Mouse (Mus musculus): ENCODE measurements around the gene Pwp2. TPM values are rescaled to one million over a fixed set of nuclear protein-coding genes. Genes with fewer than 3 reads are reported as not detected.
A peak's percentile ranks its signal among the peaks of the same experiment; 100 is the strongest.

The Pwp2 gene
- polyA plus RNA-seq, 1 experiment from 2014 or later = 17.0 TPM

DNA sequence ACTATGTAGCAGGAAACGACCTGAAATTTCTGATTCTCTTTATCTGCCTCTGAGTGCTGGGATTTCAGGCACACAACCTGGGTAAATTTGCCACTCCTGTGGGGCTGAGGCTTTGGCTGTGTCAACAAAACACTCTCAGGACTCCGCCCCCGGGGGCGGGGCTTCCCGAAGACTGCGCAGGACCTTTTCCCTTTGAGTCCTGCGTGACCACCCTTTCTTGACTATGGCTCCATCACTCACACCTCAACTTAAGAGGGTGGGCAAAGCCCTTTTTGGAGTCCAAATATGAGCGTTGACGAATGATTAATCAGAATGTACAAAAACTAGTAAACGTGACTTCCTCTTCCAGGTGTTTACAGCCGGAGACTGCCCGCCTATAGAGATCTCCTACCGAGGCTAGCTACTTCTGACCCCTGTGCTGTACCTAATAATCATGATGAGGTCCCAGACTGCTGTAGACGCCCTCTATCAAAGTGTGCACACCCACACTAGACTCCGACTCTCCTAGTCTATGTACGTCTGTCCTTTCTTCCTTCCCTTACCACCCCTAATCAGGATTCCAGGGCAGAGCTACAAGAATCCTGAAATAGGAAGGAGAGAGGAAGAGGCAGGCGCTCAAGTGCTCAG, 25.6 kb downstream of the Pwp2 start:
- peak overlapping the region; percentile 22 for H3K4me3 ChIP-seq (ENCODE audit: low read length)
- peak; percentile 20 for ATAC-seq (ENCODE audit: low read depth)
- no peaks in the 10 kb centered on the region for H3K27me3 ChIP-seq (ENCODE audit: control insufficient read depth, insufficient read depth, low read depth, low read length)
- H3K9ac ChIP-seq (ENCODE audit: low read length) = peak overlapping the region; percentile 2; the same call in 1 of the 2 replicates
- H3K4me1 ChIP-seq (replicated peaks; ENCODE audit: control insufficient read depth, insufficient read depth, low read length) = peaks cover 9% of the 10 kb centered on the region
- peaks cover 18% of the 10 kb centered on the region for H3K36me3 ChIP-seq (ENCODE audit: control insufficient read depth, insufficient read depth, low read length)
- peak overlapping the region; percentile 41 for H3K4me2 ChIP-seq (ENCODE audit: low read depth, low read length)
- 12% methylated on average over 17 of the region's 17 CpGs for WGBS
- H3K27ac ChIP-seq (ENCODE audit: low read length) = peak overlapping the region; percentile 43; the same call in 1 of the 2 replicates
- no peaks in the 10 kb centered on the region for H3K9me3 ChIP-seq (ENCODE audit: control insufficient read depth, low read length)

DNA sequence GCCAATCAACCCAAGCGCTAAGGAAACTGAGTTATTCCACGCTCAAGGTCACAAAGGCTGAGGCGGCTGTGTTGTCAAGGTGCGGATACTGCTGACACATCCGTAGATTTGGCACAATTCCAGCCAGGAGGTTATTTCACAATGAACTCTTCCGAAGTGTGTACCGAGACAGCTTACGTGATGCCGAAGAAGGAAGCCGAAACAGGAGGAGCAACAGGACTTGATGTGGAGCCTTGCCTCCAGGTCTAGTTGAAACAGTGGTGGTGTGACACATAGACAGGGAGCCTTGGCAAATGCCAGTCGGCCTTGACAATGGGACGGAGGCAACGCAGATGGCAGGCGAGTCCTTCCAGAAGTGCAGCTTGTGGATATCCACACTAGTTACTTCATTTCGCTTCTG, 26.9 kb downstream of the Pwp2 start:
- H3K4me2 ChIP-seq (ENCODE audit: low read depth, low read length) = no peak overlapping the region
- no peaks in the 10 kb centered on the region for H3K27me3 ChIP-seq (ENCODE audit: control insufficient read depth, insufficient read depth, low read depth, low read length)
- H3K9ac ChIP-seq (ENCODE audit: low read length) = no peak overlapping the region
- WGBS = 64% methylated on average over 15 of the region's 15 CpGs
- H3K36me3 ChIP-seq (ENCODE audit: control insufficient read depth, insufficient read depth, low read length) = peaks cover 12% of the 10 kb centered on the region
- no peaks in the 10 kb centered on the region for H3K9me3 ChIP-seq (ENCODE audit: control insufficient read depth, low read length)
- peaks cover 9% of the 10 kb centered on the region for H3K4me1 ChIP-seq (replicated peaks; ENCODE audit: control insufficient read depth, insufficient read depth, low read length)
- H3K4me3 ChIP-seq (ENCODE audit: low read length) = no peak overlapping the region
- no peak overlapping the region for H3K27ac ChIP-seq (ENCODE audit: low read length)
- no peak for ATAC-seq (ENCODE audit: low read depth)

DNA sequence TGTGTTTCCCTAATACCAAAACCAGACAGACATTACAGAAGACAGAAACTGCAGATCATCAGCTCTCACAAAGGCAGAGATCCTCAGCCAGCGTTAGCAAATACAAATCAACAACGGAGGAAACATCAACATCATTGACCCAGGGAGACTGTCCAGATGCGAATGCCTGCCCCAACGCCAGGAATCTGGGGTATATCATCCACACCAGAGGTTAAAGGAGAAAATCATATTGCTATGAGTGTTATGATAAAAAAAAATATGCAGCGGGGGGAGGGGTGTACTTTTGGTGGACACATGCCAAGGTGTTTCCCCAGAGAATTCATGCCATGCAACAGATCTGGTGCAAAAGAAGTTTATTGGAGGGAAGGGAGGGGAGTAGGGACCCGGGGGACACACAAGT, 28.0 kb downstream of the Pwp2 start:
- Histone ChIP-seq H3K4me1 (replicated peaks; ENCODE audit: control insufficient read depth, insufficient read depth, low read length) (peaks cover 9% of the 10 kb centered on the region), H3K4me3 (ENCODE audit: low read length) (no peak overlapping the region), H3K4me2 (ENCODE audit: low read depth, low read length) (no peak overlapping the region), H3K27me3 (ENCODE audit: control insufficient read depth, insufficient read depth, low read depth, low read length) (no peaks in the 10 kb centered on the region), H3K9ac (ENCODE audit: low read length) (no peak overlapping the region), H3K27ac (ENCODE audit: low read length) (no peak overlapping the region), H3K9me3 (ENCODE audit: control insufficient read depth, low read length) (no peaks in the 10 kb centered on the region), H3K36me3 (ENCODE audit: control insufficient read depth, insufficient read depth, low read length) (peaks cover under 1% of the 10 kb centered on the region; the same call in 1 of the 2 replicates)
- 37% methylated on average over 6 of the region's 6 CpGs for WGBS
- ATAC-seq (ENCODE audit: low read depth) = peak; percentile 30; the same call in 1 of the 2 replicates

DNA sequence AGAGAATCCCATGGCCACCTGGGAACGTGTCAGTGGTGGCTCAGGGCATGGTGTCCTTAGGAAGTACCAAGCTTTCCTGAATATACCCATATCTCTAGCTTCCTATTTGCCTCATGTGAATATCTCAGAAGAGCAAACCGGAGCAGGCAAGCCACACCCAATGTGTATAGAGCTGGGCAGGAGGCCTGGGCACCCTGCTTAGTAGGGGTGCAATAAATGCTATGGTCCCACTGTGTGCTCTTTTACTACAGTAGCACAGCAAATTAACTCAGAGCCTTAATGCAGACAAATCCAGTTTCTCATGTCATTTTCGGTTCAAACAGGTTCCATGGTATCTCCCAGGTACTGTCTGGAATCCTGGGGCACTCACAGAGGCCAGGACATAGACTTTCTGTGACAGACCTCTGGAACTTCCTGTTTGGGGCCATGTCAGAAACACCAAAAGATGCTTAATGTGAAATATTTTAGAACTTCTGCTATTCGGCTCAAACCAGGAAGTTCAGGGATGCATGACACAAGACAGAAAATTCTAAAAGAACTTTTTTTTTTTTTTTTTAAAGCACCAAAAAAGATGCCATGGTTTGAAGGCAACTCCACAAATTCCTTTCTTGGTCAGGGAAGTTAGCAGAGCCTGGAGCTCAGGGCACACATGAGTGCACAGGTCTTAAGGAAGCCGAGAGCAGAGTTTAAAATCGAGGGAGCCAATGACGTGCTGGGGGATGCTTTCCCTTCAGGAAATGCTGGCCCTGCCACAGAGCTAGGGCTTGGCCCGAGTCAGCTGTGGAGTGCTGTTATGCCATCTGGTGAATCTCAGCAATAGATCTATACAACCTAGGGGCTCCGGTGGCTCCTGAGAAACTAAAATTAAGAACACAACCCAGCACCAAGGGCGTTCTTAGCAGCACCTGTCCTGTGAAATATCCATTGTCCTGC, 35.8 kb downstream of the Pwp2 start:
- Histone ChIP-seq H3K4me3 (ENCODE audit: low read length) (no peak overlapping the region), H3K36me3 (ENCODE audit: control insufficient read depth, insufficient read depth, low read length) (no peaks in the 10 kb centered on the region), H3K9ac (ENCODE audit: low read length) (no peak overlapping the region), H3K4me1 (replicated peaks; ENCODE audit: control insufficient read depth, insufficient read depth, low read length) (no peaks in the 10 kb centered on the region), H3K4me2 (ENCODE audit: low read depth, low read length) (no peak overlapping the region), H3K27ac (ENCODE audit: low read length) (no peak overlapping the region), H3K9me3 (ENCODE audit: control insufficient read depth, low read length) (no peaks in the 10 kb centered on the region), H3K27me3 (ENCODE audit: control insufficient read depth, insufficient read depth, low read depth, low read length) (no peaks in the 10 kb centered on the region; the same call in 1 of the 2 replicates)
- WGBS = 57% methylated on average over 10 of the region's 10 CpGs
- ATAC-seq (ENCODE audit: low read depth) = no peak

DNA sequence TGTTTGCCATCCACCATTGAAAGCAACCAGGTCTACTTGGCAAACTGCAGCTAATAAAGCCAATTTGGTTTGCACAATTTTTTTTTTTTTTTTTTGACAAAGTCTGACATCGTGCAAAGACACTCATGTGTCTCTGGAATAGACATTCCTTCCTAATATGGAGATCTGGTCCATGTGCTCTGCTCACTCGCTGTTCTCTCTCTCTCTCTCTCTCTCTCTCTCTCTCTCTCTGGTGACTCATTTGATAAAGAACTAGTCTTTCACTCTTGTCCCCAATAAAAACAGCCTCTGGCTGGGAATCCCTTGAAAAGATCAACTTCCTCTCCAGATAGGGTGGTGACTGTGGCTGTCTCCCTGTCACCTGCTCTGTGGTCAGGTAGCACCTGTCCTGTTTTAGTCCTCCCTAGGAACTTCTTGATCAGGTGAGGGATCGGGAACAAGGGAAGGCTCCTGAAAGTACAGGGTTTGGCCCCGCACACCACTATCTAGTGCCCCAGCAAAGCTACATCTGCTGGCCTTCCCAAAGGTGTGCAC, 37.0 kb downstream of the Pwp2 start:
- Histone ChIP-seq H3K27me3 (ENCODE audit: control insufficient read depth, insufficient read depth, low read depth, low read length) (no peaks in the 10 kb centered on the region; the same call in 1 of the 2 replicates), H3K9me3 (ENCODE audit: control insufficient read depth, low read length) (no peaks in the 10 kb centered on the region), H3K27ac (ENCODE audit: low read length) (no peak overlapping the region), H3K4me2 (ENCODE audit: low read depth, low read length) (no peak overlapping the region), H3K36me3 (ENCODE audit: control insufficient read depth, insufficient read depth, low read length) (no peaks in the 10 kb centered on the region), H3K9ac (ENCODE audit: low read length) (no peak overlapping the region), H3K4me3 (ENCODE audit: low read length) (no peak overlapping the region), H3K4me1 (replicated peaks; ENCODE audit: control insufficient read depth, insufficient read depth, low read length) (no peaks in the 10 kb centered on the region)
- no peak for ATAC-seq (ENCODE audit: low read depth)
- 52% methylated on average over 4 of the region's 4 CpGs for WGBS

DNA sequence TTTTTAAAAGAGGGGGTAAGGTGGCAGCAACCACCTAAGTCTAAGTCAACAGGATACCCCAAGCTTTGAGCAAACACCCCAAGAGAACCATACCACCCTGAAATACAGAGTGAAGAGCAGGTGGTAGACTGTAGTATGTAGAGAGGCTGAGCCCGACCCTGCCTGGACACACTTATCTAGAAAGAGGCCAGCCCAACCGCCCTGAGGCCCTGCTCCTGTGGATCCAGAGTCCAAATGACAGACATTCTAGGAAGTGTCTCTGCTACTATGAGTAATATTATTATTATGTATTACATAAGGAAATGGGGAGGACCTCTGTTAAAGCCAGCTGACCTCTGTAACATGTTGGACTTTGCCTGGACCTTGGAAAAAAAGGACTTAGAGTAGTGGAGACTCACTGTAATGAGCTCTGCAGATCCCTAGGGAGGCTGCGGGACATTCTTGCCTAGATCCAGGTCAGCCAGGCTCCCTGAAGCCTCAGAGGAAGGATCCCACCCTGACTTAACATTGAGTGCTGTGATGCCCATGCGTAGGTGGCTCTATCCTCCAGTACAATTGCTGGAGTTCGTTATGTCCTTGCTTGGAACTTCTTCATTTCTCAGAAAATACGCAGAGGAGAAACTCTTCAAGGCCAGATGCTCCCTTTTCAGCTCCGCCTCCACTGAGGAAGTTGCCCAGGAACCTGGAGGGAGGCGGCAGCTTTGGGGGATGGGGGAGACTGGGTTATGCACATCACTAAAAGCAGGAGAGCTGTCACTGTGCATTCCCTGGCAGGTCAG, 41.0 kb downstream of the Pwp2 start:
- no peak for ATAC-seq (ENCODE audit: low read depth)
- Histone ChIP-seq H3K4me1 (replicated peaks; ENCODE audit: control insufficient read depth, insufficient read depth, low read length) (peaks cover 12% of the 10 kb centered on the region), H3K9me3 (ENCODE audit: control insufficient read depth, low read length) (no peaks in the 10 kb centered on the region), H3K27ac (ENCODE audit: low read length) (no peak overlapping the region), H3K4me2 (ENCODE audit: low read depth, low read length) (no peak overlapping the region), H3K9ac (ENCODE audit: low read length) (no peak overlapping the region), H3K27me3 (ENCODE audit: control insufficient read depth, insufficient read depth, low read depth, low read length) (no peaks in the 10 kb centered on the region; the same call in 1 of the 2 replicates), H3K36me3 (ENCODE audit: control insufficient read depth, insufficient read depth, low read length) (no peaks in the 10 kb centered on the region), H3K4me3 (ENCODE audit: low read length) (no peak overlapping the region)
- 44% methylated on average over 8 of the region's 8 CpGs for WGBS

DNA sequence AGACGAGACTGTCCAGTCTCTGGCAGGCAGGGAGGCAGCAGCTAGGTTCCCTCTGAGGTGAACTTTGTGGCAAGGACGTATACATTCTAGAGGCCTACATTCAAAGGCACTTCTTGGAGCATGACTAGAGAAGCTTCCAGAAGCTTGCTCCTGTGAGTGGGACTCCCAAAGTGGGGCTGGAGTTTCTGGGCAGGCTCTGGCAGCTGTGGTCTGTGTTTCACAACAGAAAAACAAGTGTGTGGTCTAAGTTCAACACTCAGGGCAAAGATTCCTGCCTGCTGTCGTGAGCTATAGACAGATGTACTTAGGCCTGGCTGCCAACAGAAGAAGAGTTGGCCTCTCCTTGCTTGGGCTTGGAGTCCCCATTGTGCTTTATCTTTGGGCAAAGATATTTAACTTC, 44.1 kb downstream of the Pwp2 start:
- H3K9ac ChIP-seq (ENCODE audit: low read length) = no peak overlapping the region
- no peak for ATAC-seq (ENCODE audit: low read depth)
- 65% methylated on average over 3 of the region's 3 CpGs for WGBS
- no peak overlapping the region for H3K27ac ChIP-seq (ENCODE audit: low read length)
- H3K36me3 ChIP-seq (ENCODE audit: control insufficient read depth, insufficient read depth, low read length) = no peaks in the 10 kb centered on the region
- no peaks in the 10 kb centered on the region for H3K27me3 ChIP-seq (ENCODE audit: control insufficient read depth, insufficient read depth, low read depth, low read length)
- H3K4me2 ChIP-seq (ENCODE audit: low read depth, low read length) = no peak overlapping the region
- H3K4me3 ChIP-seq (ENCODE audit: low read length) = no peak overlapping the region
- no peaks in the 10 kb centered on the region for H3K9me3 ChIP-seq (ENCODE audit: control insufficient read depth, low read length)
- H3K4me1 ChIP-seq (replicated peaks; ENCODE audit: control insufficient read depth, insufficient read depth, low read length) = peaks cover 20% of the 10 kb centered on the region

DNA sequence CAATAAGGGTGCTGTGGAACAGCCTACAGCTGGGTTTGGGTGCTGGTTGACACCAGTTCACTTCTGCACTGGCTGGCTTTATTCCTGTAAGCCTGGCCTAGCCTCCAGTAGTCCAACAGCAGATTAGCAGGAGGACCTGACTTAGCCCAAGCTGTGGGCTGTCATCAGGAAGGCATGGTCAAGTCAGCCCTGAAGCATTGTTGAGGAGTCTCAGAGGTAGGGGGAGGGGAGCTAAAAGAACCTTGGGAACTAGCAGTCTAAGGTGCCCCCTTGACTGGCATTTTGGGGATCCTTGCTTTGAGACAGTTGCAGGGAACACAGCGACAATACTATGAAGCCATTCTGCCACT, 44.7 kb downstream of the Pwp2 start:
- H3K36me3 ChIP-seq (ENCODE audit: control insufficient read depth, insufficient read depth, low read length) = no peaks in the 10 kb centered on the region
- WGBS = 93% methylated on average over 1 of the region's 1 CpGs
- H3K9ac ChIP-seq (ENCODE audit: low read length) = no peak overlapping the region
- H3K4me1 ChIP-seq (replicated peaks; ENCODE audit: control insufficient read depth, insufficient read depth, low read length) = peaks cover 23% of the 10 kb centered on the region
- no peak overlapping the region for H3K4me2 ChIP-seq (ENCODE audit: low read depth, low read length)
- H3K9me3 ChIP-seq (ENCODE audit: control insufficient read depth, low read length) = no peaks in the 10 kb centered on the region
- ATAC-seq (ENCODE audit: low read depth) = no peak
- no peak overlapping the region for H3K4me3 ChIP-seq (ENCODE audit: low read length)
- no peaks in the 10 kb centered on the region for H3K27me3 ChIP-seq (ENCODE audit: control insufficient read depth, insufficient read depth, low read depth, low read length)
- peak overlapping the region; percentile 93 for H3K27ac ChIP-seq (ENCODE audit: low read length)

All from lung, embryonic 16.5 days (tissue).